Mouse (Mus musculus) embryonic fibroblast, embryonic 13.5 days (primary cell): Measurements from ENCODE around the gene Micu2.

Experiments used
- CTCF ChIP-seq: IDR thresholded peaks from 2 replicates; pipeline ENCODE4 v1.5.1; 2011; ENCODE audit warnings: mild to moderate bottlenecking, control low read depth, low read length, moderate library complexity, borderline replicate concordance; ENCODE audit not compliant: insufficient read depth
- POLR2A ChIP-seq: IDR thresholded peaks from 2 replicates; pipeline ENCODE4 v1.6.1; 2011; ENCODE audit warnings: low read depth, mild to moderate bottlenecking, control low read depth, low read length, moderate library complexity

GRCm38 (mm10) chr14:57996210-57996609 lies 2.9 kb downstream of the Micu2 start:
- TF ChIP-seq CTCF (no peak), POLR2A (no peak)
